Mouse (Mus musculus): ENCODE results near the gene Mlip.
"Not testable (repeated sequence)": the region's sequence is repeated elsewhere in the genome, so short reads cannot be mapped to it uniquely, and the experiment has no call there.

Mlip gene

DNA sequence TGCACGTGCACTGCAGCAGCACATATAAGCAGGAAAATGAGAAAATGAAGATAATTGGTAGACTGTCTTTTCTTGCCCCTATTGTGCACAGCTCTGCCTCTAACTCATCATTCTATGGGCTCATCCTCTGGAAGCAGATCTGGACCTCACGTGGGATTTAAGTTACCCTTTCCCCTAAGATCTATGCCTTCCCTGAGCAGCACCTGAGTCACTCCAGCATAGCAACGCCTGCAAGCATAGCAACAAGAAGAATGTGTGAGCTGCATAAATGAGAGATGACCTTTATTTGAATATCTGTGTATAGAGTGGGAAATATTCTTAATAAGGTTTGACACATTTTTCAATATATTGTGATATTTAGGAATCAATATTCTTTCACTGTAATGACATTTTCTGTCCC, 176.9 kb downstream of the Mlip start:
- no peak for DNase-seq

DNA sequence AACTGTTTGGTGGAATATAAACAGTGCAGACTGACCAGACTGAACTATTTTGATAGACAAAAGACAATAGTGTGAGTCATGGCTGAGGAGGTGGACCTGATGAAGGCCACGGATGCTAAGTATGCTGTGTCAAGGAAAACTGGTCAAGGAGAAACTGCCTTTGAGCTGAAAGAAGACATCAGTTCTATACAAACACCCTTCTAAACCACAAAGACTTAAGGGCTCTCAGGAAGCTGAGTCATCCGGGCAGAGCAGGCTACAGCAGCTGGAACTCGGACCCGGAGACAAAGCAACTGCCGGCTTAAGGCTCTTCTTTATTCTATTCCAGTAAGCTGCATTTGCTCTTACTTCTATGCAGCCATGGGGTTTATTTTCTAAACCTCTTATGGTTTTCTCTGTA, 180.7 kb downstream of the Mlip start:
- no peak for DNase-seq

DNA sequence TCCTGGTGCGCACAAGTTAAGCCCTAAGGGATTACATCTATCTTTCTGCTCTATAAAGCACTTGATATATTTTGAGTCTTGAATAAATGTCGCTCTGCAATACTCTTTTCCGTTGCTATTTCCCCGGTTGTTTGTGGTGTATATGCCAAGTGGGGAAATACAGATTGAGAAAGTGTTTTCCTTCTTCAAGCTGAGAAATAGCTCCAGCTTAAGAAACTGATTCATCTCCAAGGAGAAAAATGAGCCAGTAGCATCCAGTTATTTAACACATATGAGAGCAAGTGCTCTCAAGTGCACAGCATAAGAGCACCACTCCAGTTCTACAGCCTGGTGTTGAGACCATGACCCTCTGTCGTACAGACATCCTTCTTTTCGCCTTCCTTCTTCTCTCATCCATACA, 186.9 kb downstream of the Mlip start:
- no peak for DNase-seq

DNA sequence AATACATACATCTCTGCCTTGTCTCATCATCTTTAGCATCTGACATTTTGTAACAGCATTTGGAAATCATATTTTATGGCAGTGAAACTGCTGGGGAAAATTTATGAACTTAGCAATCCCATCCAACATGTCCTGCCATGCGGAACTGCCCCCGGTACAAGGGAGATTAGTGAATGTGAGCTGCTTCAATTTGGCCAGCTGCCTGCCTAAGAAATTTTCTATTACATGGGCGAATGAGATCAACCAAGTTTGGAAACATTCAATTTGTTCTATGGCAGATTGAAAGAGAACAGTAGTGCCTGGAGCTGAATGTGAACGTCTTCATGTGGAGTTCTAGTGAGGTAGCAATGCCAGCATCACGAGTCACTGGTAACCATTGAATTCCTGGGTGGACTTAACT, 191.0 kb downstream of the Mlip start:
- DNase-seq: no peak

DNA sequence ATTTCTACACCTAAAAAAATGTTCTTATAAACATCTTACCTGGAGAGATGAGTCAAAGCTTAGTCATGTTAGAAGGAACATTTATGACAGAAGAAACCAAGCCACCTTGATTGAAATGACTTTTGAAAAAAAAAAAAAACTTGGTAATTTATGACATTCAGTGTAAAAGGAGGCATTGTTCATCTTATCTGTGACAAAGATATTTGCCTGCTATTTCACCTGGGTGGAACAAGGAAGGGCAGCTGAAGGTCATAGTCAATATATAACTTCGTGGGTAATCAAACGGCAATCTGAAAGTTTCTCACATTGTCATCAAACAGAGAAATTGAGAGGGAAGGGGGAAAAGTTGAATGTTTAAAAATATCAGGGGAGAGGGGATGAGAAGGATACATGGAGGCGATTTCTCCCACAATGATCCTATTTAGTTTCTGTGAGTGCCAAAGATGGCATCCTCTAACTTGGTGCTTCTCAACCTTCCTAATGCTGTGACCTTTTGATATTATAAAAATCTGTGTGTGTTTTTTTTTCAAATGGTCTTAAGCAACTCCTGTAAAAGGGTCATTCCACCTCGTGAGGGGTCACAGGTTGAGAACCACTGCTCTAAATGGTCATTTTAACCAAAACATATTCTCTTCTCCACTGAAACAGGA, 192.4 kb downstream of the Mlip start:
- DNase-seq: no peak

DNA sequence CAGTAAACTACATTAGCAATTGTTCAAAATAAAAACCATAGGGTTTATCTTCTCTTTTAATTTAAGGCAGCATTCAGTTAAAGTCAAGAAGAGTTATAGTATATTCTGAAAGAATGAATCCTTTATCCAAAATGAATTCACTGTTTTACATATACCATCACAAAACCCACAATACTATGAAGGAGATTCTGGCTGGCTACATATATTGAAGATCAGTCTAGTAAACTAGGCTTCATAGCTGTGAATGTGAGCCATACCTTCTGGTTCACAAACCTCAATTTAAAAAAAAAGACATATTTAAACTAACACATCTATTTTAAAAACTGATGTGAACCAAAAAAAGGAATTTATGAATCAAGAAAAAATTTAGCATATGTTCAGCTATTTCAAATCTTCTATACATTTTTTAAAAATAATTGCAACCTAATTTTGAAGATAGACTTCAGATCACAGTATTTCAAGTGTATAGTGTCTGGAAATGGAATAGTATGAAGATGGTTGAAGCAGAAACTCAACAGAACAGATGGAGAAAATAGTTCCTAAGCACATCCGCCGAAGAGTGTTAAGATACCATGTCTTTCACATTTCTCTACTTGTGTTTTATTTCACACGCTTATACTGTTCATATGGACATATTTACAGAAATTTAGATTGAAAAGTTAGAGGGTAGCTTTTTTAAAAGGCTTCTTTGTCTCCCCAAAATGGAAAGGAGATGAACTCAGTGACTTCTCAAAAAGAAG, 204.1 kb downstream of the Mlip start:
- DNase-seq: no peak

DNA sequence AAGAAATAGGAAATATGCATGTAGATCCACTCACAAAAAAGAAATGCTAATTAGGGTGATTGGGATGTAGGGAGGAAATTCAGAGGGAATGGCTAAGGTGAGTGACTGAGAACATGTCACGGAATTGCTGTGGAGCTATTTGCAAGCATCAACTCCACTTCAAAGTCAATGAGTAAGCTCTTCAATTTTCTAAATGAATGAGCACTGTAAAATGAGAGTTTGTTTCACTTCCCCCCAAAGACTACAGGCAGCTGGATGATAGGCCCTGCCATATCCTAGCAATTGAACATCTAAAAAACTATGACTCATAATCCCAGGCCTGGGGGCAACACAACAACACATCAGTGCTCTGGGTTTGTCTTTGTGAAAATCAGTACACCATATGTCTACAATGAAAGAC, 233.0 kb downstream of the Mlip start:
- no peak for DNase-seq

DNA sequence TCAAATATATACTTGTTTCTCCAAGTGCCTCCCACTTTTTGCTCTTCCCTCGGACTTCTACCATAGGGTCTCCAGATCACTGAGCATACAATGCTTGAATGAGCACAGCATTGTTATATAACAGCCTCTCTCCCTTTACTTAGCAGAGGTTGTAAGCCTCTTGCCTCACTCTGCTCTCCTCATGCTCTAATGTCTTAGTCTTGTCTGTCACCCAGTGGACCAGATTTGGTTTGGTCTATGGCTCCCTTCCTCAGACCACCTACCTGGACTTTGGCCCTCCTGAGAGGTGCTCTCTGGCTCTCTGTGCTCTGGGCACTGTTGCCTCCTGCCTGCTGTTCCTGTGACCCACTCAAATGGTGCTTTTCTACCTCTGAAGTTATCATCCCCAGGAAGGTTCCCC, 255.9 kb downstream of the Mlip start:
- no peak for DNase-seq

DNA sequence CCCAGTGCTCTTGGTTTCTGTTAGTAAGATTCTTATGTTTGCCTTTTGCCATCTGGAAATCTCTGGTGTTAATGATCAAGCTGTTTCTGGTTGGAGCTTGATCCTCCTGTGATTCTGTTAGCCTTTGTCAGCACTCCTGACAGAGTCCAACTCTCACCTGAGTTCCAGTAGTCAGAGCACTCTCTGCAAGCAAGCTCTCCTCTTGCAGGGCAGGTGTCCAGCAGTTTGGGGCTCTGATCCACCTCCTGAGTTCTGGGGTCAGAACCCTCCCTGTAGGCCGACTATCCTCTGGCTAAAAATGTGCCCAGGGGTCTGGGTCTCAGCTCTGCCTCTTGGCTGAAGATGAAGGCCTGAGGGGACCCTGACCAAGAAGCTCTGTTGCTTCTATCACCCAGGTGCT, 269.5 kb downstream of the Mlip start:
- DNase-seq: not testable (repeated sequence)

DNA sequence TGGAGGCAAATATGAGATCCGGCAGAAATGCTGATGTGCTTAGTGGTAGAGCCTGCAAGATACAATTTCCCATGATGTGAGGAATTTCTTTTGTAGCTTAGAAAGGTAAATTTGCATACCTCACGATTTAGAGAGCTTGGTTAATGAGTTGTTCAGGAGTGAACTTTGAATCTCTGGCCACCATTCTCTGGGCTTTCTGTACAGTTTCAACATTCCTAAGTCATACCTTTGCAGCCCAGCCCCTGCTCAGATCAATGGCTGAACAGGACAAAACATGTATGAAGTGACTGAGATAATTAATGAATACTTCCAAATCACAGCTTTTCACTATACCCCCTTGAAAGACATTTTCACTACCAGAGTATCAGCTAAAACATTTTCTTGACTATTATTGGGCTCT, 281.1 kb downstream of the Mlip start:
- DNase-seq: no peak

DNA sequence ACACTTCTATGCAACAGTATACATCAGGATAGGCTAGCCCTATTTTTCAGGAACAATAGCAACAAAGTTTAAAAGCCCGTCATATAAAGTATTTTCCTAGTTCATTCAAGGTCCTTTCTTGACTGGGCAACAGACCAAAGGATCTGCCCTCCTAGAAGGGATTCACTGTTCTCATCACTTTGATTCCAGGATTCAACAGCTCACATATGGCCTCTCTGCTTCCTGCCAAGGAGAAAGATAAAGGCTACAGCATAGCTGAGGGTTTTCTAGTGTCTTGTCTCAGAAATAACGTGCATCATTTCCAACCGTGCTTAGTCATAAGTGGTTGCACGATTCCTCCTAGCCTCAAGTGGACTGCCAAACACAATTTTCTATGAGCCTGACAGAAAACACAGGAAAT, 296.2 kb downstream of the Mlip start:
- no peak for DNase-seq

DNA sequence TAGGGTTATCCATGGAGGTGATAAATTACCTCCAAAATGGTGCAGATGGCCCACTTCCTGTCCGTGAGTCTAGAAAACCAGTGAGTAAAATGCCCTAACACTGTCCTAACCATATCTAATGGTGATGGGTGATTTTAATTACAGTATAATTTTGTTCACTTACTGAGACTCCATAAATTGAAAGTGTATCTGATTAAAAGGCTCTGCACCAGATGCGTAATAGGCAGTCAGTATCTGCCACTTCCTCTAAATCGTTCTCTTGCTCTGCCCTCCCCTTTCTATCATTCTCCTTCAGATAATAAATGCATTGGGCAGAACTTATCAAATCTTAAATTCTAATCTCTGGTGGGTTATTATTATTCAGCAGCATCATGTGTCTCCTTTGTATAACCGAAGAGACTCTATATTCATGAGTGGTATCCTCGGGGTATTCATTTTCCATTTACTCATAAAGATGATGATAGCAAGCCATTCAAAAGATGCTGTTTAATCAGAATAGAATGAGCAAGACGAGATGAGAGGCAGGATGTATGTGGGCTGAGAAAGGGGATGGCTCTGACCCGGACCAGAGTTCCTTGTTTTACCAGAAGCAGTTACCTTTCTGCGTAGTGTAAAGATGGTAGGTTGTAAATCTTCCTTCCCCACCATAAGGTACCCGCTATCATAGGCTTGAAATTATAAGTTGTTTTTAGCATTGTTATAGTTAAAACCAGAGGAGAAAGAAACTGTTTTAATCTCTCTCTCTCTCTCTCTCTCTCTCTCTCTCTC, 298.2 kb downstream of the Mlip start:
- no peak for DNase-seq

Measured in spleen, adult 18-20 months (tissue).